Mouse (Mus musculus): ENCODE measurements around the gene Mrgprh.
"Not testable (repeated sequence)": the region's sequence is repeated elsewhere in the genome, so short reads cannot be mapped to it uniquely, and the experiment has no call there.

The Mrgprh gene

GRCm38 (mm10) chr17:12868640-12869039, 7.2 kb upstream of the Mrgprh start:
- peak in 1 of 2 experiments; percentile 21 for DNase-seq

- no peak for DNase-seq
These were observed 3.4 kb upstream of the Mrgprh start for GRCm38 (mm10) chr17:12872275-12873028.

GRCm38 (mm10) chr17:12880178-12880577, 4.3 kb downstream of the Mrgprh start:
- DNase-seq: peak; percentile 89 to 90

GRCm38 (mm10) chr17:12881216-12881615, 5.4 kb downstream of the Mrgprh start:
- DNase-seq: no peak

- DNase-seq: no peak
These were observed 10.8 kb downstream of the Mrgprh start for GRCm38 (mm10) chr17:12886620-12887019.

- no peak for DNase-seq
These were observed 11.4 kb downstream of the Mrgprh start for GRCm38 (mm10) chr17:12887021-12887775.

- DNase-seq: no peak
These were observed 15.2 kb downstream of the Mrgprh start for GRCm38 (mm10) chr17:12891054-12891453.

- no peak for DNase-seq
These were observed 16.2 kb downstream of the Mrgprh start for GRCm38 (mm10) chr17:12892033-12892432.

GRCm38 (mm10) chr17:12897674-12898073, 21.8 kb downstream of the Mrgprh start:
- DNase-seq: no peak

- not testable (repeated sequence) for DNase-seq
These were observed 22.8 kb downstream of the Mrgprh start for GRCm38 (mm10) chr17:12898607-12899006.

- DNase-seq: no peak
These were observed 26.5 kb downstream of the Mrgprh start for GRCm38 (mm10) chr17:12902291-12902690.

- DNase-seq: no peak
These were observed 27.8 kb downstream of the Mrgprh start for GRCm38 (mm10) chr17:12903372-12904333.

GRCm38 (mm10) chr17:12904349-12904748, 28.5 kb downstream of the Mrgprh start:
- no peak for DNase-seq

- DNase-seq: no peak
These were observed 30.0 kb downstream of the Mrgprh start for GRCm38 (mm10) chr17:12905810-12906209.

- DNase-seq: no peak
These were observed 30.6 kb downstream of the Mrgprh start for GRCm38 (mm10) chr17:12906436-12906835.

GRCm38 (mm10) chr17:12909361-12910280, 33.8 kb downstream of the Mrgprh start, which contains the start of gene Pnldc1:
Pnldc1 (minus strand) TSS chr17:12910230.
- no peak for DNase-seq

- DNase-seq: no peak
These were observed 34.6 kb downstream of the Mrgprh start for GRCm38 (mm10) chr17:12910391-12910790.

- peak; percentile 25 to 54 for DNase-seq
These were observed 39.6 kb downstream of the Mrgprh start, which contains the start of gene Tcp1 for GRCm38 (mm10) chr17:12915488-12915880. Tcp1 (plus strand) TSS chr17:12915701.

GRCm38 (mm10) chr17:12915881-12916583, 40.2 kb downstream of the Mrgprh start, which contains the start of gene Mrpl18:
Mrpl18 (minus strand) TSS chr17:12916345.
- peak; percentile 99 to 100 for DNase-seq

GRCm38 (mm10) chr17:12916588-12917380, 41.0 kb downstream of the Mrgprh start:
- peak in 1 of 2 experiments; percentile 57 for DNase-seq

Measured in kidney, postnatal 36 days (tissue).